Mouse (Mus musculus) embryonic fibroblast, embryonic 13.5 days (primary cell): ENCODE data around the gene Abi1. TPM values are rescaled to one million over a fixed set of nuclear protein-coding genes. Genes with fewer than 3 reads are reported as not detected.
"Not testable (repeated sequence)": the region's sequence is repeated elsewhere in the genome, so short reads cannot be mapped to it uniquely, and the experiment has no call there.

Source experiments
- H3K27ac ChIP-seq: 2 replicates; pipeline ENCODE4 v1.5.1; 2012; ENCODE audit warnings: low read length, control low read depth, inconsistent platforms; ENCODE audit not compliant: insufficient read depth
- H3K4me1 ChIP-seq: 2 replicates; pipeline ENCODE4 v1.6.1; 2011; ENCODE audit warnings: low read length; ENCODE audit not compliant: control insufficient read depth, insufficient read depth
- H3K4me3 ChIP-seq: 2 replicates; pipeline ENCODE4 v1.5.1; 2011; ENCODE audit warnings: mild to moderate bottlenecking, control low read depth, low read length; ENCODE audit not compliant: insufficient read depth
- CTCF ChIP-seq: IDR thresholded peaks from 2 replicates; pipeline ENCODE4 v1.5.1; 2011; ENCODE audit warnings: mild to moderate bottlenecking, control low read depth, low read length, moderate library complexity, borderline replicate concordance; ENCODE audit not compliant: insufficient read depth
- POLR2A ChIP-seq: IDR thresholded peaks from 2 replicates; pipeline ENCODE4 v1.6.1; 2011; ENCODE audit warnings: low read depth, mild to moderate bottlenecking, control low read depth, low read length, moderate library complexity
- polyA plus RNA-seq: library from polyadenylated mRNA; stranded (reverse); fragments of >200 nt; gene quantifications from 2 replicates; pipeline ENCODE4 v1.2.4, GENCODE M21; 2011; ENCODE audit warnings: low read depth; ENCODE audit not compliant: missing spikeins, insufficient read length

Gene Abi1
- polyA plus RNA-seq, 1 experiment: 135 TPM

DNA sequence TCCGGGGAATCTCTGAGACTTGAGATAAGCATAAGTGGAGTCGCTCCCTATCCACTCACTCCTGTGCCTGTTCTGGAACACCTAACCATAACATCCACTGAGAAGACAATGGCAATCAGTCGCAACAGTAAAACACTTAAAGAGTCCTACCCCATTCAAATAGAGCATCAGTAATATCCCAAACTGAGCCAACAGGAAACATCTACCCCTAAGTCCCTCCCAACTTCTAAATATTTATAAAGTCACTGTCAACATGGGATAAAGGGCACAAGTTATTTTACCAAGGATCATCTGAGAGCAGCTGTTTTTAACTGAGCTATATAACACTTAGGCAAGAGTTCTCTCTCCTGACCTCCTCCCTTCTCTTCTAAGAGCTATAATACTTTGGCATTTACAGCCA lies 23.9 kb downstream of the Abi1 start:
- Histone ChIP-seq H3K27ac (no peak overlapping the region), H3K4me1 (no peaks in the 10 kb centered on the region), H3K4me3 (no peak overlapping the region)
- TF ChIP-seq POLR2A (no peak), CTCF (no peak)

DNA sequence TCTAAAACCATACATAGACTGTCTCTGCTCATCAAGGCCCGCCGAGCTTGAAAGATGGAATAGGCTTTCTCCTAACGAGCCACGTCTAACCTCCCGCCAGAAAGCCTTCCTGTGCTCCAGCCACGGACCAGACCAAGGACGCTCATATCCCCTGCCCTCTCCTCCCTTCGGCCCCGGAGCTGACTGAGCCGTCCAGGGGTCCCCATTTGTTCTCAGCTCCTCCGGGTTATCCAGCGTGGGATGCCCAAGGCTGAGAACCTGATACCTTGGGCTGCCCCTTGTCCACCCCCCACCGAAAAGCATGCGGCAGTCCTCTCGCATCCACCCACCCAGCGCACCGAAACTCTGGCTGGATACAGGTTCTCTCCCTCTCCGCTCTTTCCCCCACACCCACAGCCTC lies 24.7 kb downstream of the Abi1 start:
- H3K4me3 ChIP-seq: no peak overlapping the region
- TF ChIP-seq POLR2A (no peak), CTCF (no peak)
- H3K4me1 ChIP-seq: no peaks in the 10 kb centered on the region
- H3K27ac ChIP-seq: no peak overlapping the region

DNA sequence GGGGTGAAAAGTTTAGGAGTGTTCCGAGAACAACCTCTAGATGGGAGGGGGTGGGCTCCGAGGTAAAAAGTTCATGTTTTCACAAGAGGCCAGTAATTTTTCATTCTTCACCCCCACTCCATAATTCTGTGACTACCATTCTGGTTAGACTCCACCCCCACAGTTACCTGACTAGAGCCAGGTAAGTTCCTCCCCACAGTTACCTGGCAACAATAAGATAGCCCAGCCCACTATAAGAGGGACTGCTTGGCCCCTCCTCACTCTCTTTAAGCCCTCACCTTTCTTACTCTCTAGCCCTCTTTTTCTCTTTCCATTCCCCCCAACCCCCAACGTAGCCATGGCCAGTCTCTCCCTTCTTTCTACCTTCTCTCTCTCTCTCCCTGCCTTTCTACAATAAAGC lies 25.1 kb downstream of the Abi1 start:
- H3K4me3 ChIP-seq, H3K4me1 ChIP-seq, H3K27ac ChIP-seq: not testable (repeated sequence)

DNA sequence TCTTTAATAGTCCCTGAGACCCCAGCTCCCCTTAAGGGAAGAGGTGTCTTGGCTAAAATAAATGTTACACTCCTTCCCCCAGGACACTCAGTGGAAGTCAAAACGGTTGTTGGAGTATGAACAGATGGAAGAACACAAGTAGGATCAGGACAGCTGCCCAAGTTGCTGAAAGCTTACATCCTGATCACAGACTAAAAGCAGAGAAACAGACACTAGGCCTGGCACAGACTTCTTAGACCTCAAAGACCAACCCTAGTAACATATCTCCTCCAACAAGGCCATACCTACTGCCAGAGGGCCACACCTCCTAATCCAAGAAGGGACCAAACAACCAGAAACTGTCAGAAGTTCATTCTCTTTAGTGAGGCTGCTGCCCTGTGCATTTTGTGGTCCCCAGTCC lies 31.8 kb downstream of the Abi1 start:
- Histone ChIP-seq H3K4me1 (no peaks in the 10 kb centered on the region), H3K27ac (no peak overlapping the region), H3K4me3 (no peak overlapping the region)
- TF ChIP-seq POLR2A (no peak), CTCF (no peak)

DNA sequence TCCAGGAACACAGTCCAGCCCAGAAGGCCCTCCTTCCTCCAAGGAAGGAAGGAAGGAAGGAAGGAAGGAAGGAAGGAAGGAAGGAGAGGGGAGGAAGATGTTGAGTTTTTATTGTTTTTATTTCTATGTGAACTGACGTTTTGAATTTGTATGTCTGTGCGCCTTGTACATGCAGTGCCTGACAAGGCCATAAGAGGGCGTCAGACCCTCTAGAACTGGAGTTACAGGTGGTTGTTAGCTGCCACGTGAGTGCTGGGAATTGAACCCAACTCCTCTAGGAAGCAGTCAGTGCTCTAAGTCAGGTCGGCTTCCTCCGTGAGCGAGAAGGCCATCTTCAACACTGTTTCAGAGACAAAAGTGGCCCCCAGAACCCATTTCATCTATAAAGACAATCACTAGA lies 32.5 kb downstream of the Abi1 start:
- no peaks in the 10 kb centered on the region for H3K4me1 ChIP-seq
- H3K27ac ChIP-seq: no peak overlapping the region
- H3K4me3 ChIP-seq: no peak overlapping the region
- TF ChIP-seq POLR2A: no peak
- no peak for TF ChIP-seq CTCF

DNA sequence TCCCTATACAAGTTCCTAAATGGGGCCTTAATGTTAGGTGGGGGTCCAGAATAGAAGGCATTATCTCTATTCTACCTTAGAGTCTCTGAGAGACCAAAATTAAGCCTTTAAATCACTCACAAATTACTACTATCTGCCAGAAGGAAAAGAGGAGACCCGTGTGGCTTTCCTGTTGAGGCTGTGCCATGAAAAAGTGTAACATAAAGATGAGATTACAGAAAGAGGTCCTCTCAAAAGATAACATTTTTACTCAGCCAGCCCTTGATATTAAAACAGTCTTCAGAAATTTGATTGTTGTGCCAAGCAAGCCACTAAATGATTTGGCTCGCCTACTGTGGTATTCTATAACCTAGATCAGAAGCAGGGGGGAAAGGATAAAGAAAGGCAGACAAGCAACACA lies 32.9 kb downstream of the Abi1 start:
- Histone ChIP-seq H3K4me1 (no peaks in the 10 kb centered on the region), H3K4me3 (no peak overlapping the region), H3K27ac (no peak overlapping the region)
- TF ChIP-seq CTCF: no peak
- no peak for TF ChIP-seq POLR2A

DNA sequence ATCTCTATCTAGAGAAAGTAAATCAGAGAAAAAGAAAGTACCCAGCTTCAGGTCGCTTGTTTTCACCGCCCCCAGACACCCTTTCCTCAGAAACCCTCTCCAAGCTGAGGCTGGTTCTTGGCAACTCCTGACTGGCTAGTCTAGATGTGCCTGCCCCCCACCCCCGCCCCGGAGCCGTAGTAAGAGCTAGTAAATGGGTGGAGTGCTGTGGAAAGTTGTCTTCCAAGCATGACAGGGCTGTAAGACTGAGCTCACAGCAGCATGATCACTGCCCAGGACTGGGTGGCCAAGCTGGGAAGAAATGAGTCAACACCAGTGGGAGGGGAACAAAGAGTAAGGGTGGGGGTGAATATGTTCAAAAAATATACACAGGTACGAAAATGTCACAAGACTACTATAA lies 33.8 kb downstream of the Abi1 start:
- TF ChIP-seq CTCF (no peak), POLR2A (no peak)
- no peaks in the 10 kb centered on the region for H3K4me1 ChIP-seq
- H3K4me3 ChIP-seq: no peak overlapping the region
- no peak overlapping the region for H3K27ac ChIP-seq

DNA sequence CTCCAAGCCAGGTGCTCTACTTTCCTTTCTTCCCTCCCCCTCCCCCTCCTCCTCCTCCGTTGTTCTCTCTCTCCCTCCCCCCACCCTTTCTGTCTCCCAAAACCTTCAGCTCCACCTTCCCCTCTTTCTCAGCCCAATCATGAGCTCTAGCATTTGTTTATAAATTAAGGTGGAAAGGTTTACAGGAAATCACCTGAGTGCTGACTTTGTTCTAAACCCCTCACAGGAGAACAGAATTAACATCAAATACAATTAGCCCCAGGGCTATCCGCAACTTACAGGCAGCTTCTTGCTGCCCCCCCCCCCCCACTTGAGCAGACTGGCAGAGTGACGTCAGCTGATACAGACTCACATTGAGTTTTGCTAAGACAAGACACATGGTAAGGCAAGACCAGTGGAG lies 37.4 kb downstream of the Abi1 start:
- Histone ChIP-seq H3K4me1 (peaks cover under 1% of the 10 kb centered on the region; the same call in 1 of the 2 replicates), H3K27ac (no peak overlapping the region), H3K4me3 (no peak overlapping the region)
- TF ChIP-seq POLR2A (no peak), CTCF (no peak)

DNA sequence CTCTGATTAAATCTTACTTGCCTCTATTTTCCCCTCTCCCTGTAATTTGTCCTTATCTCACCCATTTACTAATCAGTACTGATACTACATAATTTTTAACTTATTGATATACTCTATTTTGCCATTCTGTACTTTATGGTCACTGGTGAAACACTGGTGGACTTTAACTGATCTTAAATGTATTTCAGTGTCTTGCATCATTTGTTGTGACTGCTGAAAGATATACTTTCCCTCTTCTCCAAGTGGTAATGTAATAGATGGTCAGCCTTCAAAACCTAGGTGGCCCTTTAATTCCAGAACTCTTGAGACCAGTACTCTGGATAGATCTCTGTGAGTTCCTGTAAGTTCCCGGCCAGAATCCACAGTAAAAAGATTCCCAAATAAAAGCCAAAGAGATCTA lies 40.4 kb downstream of the Abi1 start:
- TF ChIP-seq POLR2A (no peak), CTCF (no peak)
- Histone ChIP-seq H3K4me3 (no peak overlapping the region), H3K27ac (peak overlapping the region; percentile 31), H3K4me1 (peaks cover 6% of the 10 kb centered on the region; the same call in 1 of the 2 replicates)

DNA sequence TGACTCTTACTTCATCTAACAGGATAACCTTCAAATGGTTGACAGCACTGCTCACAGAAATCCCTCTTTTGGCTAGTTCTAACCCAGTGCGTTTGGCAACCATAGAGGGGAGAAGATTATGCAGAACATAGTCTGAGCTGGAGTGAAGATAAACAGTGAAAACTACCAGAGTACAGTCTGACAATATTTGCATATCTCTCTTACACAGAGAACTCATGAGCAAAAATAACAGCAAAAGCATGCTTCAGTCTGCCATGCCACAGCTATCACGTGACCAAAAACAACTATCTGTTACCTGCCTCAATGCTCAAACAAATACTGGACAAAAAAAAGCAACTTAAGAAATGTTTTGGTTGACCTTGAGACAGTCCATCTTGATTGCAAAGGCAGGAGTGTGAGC lies 41.2 kb downstream of the Abi1 start:
- Histone ChIP-seq H3K4me1 (peaks cover 6% of the 10 kb centered on the region; the same call in 1 of the 2 replicates), H3K4me3 (no peak overlapping the region), H3K27ac (no peak overlapping the region)
- no peak for TF ChIP-seq POLR2A
- TF ChIP-seq CTCF: no peak

DNA sequence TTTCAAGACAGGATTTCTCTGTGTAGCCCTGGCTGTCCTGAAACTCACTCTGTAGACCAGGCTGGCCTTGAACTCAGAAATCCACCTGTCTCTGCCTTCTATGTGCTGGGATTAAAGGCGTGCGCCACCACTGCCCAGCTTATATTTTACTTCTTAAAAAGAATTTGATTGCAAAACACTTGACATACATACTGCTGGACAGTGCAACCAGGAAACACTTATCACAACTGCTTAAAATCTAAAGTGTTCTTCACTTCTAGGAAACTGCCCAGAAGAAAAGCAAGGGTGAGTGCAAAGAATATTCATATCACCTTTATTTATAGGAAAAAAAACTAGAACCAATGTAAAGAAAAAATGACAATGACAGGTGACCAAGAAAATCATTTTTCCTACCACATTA lies 42.0 kb downstream of the Abi1 start:
- no peak overlapping the region for H3K4me3 ChIP-seq
- no peak overlapping the region for H3K27ac ChIP-seq
- peaks cover 6% of the 10 kb centered on the region; the same call in 1 of the 2 replicates for H3K4me1 ChIP-seq
- no peak for TF ChIP-seq CTCF
- no peak for TF ChIP-seq POLR2A
